Mouse (Mus musculus): ENCODE results near the gene Slc24a3. TPM values are rescaled to one million over a fixed set of nuclear protein-coding genes. Genes with fewer than 3 reads are reported as not detected.

Slc24a3 gene
- total RNA-seq, 1 experiment = 0.98 TPM

DNA sequence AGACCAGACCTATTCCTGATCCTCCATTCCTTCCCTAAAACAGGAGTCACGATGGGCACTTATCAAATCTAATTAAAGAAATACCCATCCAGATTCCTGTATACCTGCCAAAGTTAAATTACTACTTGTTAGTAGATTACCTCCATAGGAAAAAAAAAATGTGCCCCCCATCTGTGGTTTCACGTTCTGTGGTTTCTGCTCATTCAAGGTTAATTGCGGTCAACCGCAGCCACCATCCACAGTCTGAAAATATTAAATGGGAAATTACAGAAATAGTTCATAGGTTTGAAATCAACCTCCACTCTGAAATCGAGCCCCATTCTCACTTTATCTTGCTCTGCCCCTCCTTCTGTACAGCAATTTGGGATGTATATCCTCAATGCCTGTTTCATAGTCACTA lies 440.3 kb downstream of the Slc24a3 start:
- Histone ChIP-seq H3K9me3 (ENCODE audit: control insufficient read depth, insufficient read depth, low read depth, low read length) (no peaks in the 10 kb centered on the region), H3K4me3 (ENCODE audit: insufficient read depth in 1 of 2, low read depth in 1 of 2, low read length in 2 of 2, poor library complexity in 1 of 2, severe bottlenecking in 1 of 2) (no peak overlapping the region), H3K9ac (ENCODE audit: insufficient read depth, low read depth, low read length, poor library complexity, severe bottlenecking) (no peak overlapping the region), H3K4me1 (ENCODE audit: control insufficient read depth in 2 of 2, insufficient read depth in 2 of 2, low read length in 2 of 2, poor library complexity in 1 of 2) (no peaks in the 10 kb centered on the region; a peak in 1 of 4 replicates), H3K27ac (ENCODE audit: insufficient read depth, low read depth, low read length, poor library complexity, severe bottlenecking) (no peak overlapping the region), H3K36me3 (ENCODE audit: control insufficient read depth, insufficient read depth, low read length, poor library complexity, severe bottlenecking) (no peaks in the 10 kb centered on the region)
- DNase-seq (ENCODE audit: low read depth, low spot score) = no peak
- in situ Hi-C loops (cut with MboI; ENCODE audit: low sequenced_read_pairs in 2 of 2, unreplicated experiment in 2 of 2) = no loop called here
- no peak for TF ChIP-seq CHD2 (IDR thresholded peaks at IDR 0.05; ENCODE audit: low read depth, low read length)
- TF ChIP-seq MAFK (IDR thresholded peaks at IDR 0.05; ENCODE audit: insufficient read depth, low read depth, low read length) = no peak
- TF ChIP-seq HCFC1 (IDR thresholded peaks at IDR 0.05; ENCODE audit: borderline replicate concordance, insufficient read depth, low read length) = no peak
- TF ChIP-seq ZNF384 (IDR thresholded peaks at IDR 0.05; ENCODE audit: low read depth, low read length) = no peak

DNA sequence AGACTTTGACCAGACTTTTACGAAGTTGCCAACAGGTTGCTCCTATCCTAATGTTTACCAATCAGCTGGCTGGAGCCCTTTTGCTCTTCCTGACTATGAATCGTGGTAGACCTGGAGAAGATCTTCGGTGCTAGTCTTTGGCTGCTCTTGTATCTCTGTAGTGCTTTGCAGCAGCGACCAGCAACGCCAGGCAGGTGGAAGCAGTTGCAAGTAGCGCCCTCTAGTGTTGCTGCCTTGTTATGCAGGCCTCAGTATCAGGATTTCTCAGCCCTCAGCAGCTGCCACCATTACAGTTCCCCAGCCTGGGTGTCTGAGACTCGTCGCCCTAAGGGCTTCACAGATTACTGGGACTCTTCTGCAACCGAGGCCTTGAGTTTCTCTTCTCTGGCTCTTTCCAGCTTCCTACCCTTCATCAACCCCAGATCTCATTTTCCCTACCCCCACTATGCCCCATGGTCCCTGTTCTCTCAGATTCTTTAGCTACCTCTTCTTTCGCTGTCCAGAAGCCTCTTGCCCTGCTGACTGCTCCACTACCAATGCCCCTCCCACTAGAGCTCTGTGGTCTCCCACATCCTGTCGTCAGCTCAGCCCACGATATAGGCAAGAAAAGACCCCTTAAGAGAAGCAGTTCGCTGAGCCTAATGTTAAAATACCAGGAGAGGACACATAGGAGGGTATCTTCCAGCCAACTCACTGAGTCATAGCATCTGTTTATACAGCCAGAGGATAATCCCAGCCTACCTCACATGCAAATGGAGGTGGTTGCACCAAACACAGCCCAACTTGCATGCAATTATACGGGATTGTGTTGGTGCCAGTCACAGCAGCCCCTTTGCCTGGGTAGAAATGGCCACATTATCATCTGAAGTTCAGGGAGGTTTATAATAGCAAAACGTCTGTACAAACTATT lies 443.5 kb downstream of the Slc24a3 start:
- TF ChIP-seq HCFC1 (IDR thresholded peaks at IDR 0.05; ENCODE audit: borderline replicate concordance, insufficient read depth, low read length) = no peak
- in situ Hi-C loops (cut with MboI; ENCODE audit: low sequenced_read_pairs in 2 of 2, unreplicated experiment in 2 of 2) = no loop called here
- H3K9ac ChIP-seq (ENCODE audit: insufficient read depth, low read depth, low read length, poor library complexity, severe bottlenecking) = no peak overlapping the region
- no peak overlapping the region for H3K27ac ChIP-seq (ENCODE audit: insufficient read depth, low read depth, low read length, poor library complexity, severe bottlenecking)
- peak; percentile 43 for DNase-seq (ENCODE audit: low read depth, low spot score)
- H3K36me3 ChIP-seq (ENCODE audit: control insufficient read depth, insufficient read depth, low read length, poor library complexity, severe bottlenecking) = no peaks in the 10 kb centered on the region
- no peaks in the 10 kb centered on the region for H3K4me1 ChIP-seq (ENCODE audit: control insufficient read depth in 2 of 2, insufficient read depth in 2 of 2, low read length in 2 of 2, poor library complexity in 1 of 2)
- no peaks in the 10 kb centered on the region for H3K9me3 ChIP-seq (ENCODE audit: control insufficient read depth, insufficient read depth, low read depth, low read length)
- H3K4me3 ChIP-seq (ENCODE audit: insufficient read depth in 1 of 2, low read depth in 1 of 2, low read length in 2 of 2, poor library complexity in 1 of 2, severe bottlenecking in 1 of 2) = no peak overlapping the region

DNA sequence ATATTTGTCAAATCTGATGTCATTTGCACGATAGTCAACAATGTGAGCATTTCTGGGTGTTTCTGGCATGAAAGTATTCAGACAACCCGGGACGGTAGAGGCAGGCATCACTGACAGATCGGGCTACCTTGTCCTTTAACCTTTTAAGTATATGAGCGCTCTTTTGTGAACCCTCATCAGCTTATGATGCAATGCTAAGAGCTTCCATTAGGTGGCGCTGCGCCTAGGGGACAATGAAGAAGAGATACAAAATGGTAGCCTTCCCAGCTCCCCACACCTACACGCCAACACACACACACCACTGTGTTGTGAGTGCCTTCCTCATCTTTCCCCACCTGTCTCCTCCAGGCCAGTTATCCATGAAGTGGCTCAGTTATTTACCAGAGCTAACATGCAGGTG lies 445.4 kb downstream of the Slc24a3 start:
- no peak overlapping the region for H3K9ac ChIP-seq (ENCODE audit: insufficient read depth, low read depth, low read length, poor library complexity, severe bottlenecking)
- no peaks in the 10 kb centered on the region for H3K4me1 ChIP-seq (ENCODE audit: control insufficient read depth in 2 of 2, insufficient read depth in 2 of 2, low read length in 2 of 2, poor library complexity in 1 of 2)
- no peaks in the 10 kb centered on the region for H3K36me3 ChIP-seq (ENCODE audit: control insufficient read depth, insufficient read depth, low read length, poor library complexity, severe bottlenecking)
- no peak overlapping the region for H3K27ac ChIP-seq (ENCODE audit: insufficient read depth, low read depth, low read length, poor library complexity, severe bottlenecking)
- DNase-seq (ENCODE audit: low read depth, low spot score) = peak; percentile 63
- TF ChIP-seq HCFC1 (IDR thresholded peaks at IDR 0.05; ENCODE audit: borderline replicate concordance, insufficient read depth, low read length) (no peak), MAFK (IDR thresholded peaks at IDR 0.05; ENCODE audit: insufficient read depth, low read depth, low read length) (no peak), CHD2 (IDR thresholded peaks at IDR 0.05; ENCODE audit: low read depth, low read length) (no peak), ZC3H11A (IDR thresholded peaks at IDR 0.05; ENCODE audit: borderline replicate concordance, low read depth, low read length) (no peak), ZNF384 (IDR thresholded peaks at IDR 0.05; ENCODE audit: low read depth, low read length) (no peak)
- H3K9me3 ChIP-seq (ENCODE audit: control insufficient read depth, insufficient read depth, low read depth, low read length) = no peaks in the 10 kb centered on the region
- in situ Hi-C loops (cut with MboI; ENCODE audit: low sequenced_read_pairs in 2 of 2, unreplicated experiment in 2 of 2) = no loop called here
- H3K4me3 ChIP-seq (ENCODE audit: insufficient read depth in 1 of 2, low read depth in 1 of 2, low read length in 2 of 2, poor library complexity in 1 of 2, severe bottlenecking in 1 of 2) = no peak overlapping the region

DNA sequence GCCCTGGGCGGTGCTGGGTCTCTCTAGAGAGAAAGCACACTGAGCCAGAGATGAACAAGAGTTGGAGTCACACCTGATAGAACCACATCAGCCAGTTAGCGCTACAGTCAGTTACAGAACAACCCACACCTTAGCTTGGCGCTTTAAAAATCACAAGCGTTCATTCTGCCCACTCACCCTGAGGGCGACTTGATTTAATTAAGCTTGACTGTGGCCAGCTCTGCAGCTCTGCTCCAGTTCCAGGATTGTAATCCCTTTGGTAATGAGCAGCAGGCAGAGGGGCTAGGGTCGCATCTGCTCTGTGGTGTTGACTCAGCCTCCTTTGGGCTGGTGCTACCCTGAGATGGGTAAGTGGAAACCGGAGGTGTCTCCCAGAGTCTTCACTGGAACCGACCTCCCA lies 446.2 kb downstream of the Slc24a3 start:
- no peak overlapping the region for H3K9ac ChIP-seq (ENCODE audit: insufficient read depth, low read depth, low read length, poor library complexity, severe bottlenecking)
- TF ChIP-seq ZNF384 (IDR thresholded peaks at IDR 0.05; ENCODE audit: low read depth, low read length) = no peak
- no peak for TF ChIP-seq ZC3H11A (IDR thresholded peaks at IDR 0.05; ENCODE audit: borderline replicate concordance, low read depth, low read length)
- no peak for TF ChIP-seq HCFC1 (IDR thresholded peaks at IDR 0.05; ENCODE audit: borderline replicate concordance, insufficient read depth, low read length)
- no peak for TF ChIP-seq MAFK (IDR thresholded peaks at IDR 0.05; ENCODE audit: insufficient read depth, low read depth, low read length)
- no peak for TF ChIP-seq CHD2 (IDR thresholded peaks at IDR 0.05; ENCODE audit: low read depth, low read length)
- in situ Hi-C loops (cut with MboI; ENCODE audit: low sequenced_read_pairs in 2 of 2, unreplicated experiment in 2 of 2) = no loop called here

More for the DNA sequence above, 446.2 kb downstream of the Slc24a3 start:
- H3K27ac ChIP-seq (ENCODE audit: insufficient read depth, low read depth, low read length, poor library complexity, severe bottlenecking) = no peak overlapping the region
- no peaks in the 10 kb centered on the region for H3K36me3 ChIP-seq (ENCODE audit: control insufficient read depth, insufficient read depth, low read length, poor library complexity, severe bottlenecking)
- H3K4me1 ChIP-seq (ENCODE audit: control insufficient read depth in 2 of 2, insufficient read depth in 2 of 2, low read length in 2 of 2, poor library complexity in 1 of 2) = no peaks in the 10 kb centered on the region
- H3K4me3 ChIP-seq (ENCODE audit: insufficient read depth in 1 of 2, low read depth in 1 of 2, low read length in 2 of 2, poor library complexity in 1 of 2, severe bottlenecking in 1 of 2) = no peak overlapping the region
- H3K9me3 ChIP-seq (ENCODE audit: control insufficient read depth, insufficient read depth, low read depth, low read length) = no peaks in the 10 kb centered on the region
- DNase-seq (ENCODE audit: low read depth, low spot score) = no peak
